Mouse (Mus musculus) myocyte (in vitro differentiated cells): ENCODE results near the gene Bpifb1. TPM values are rescaled to one million over a fixed set of nuclear protein-coding genes. Genes with fewer than 3 reads are reported as not detected.

Source experiments
- H3K27me3 ChIP-seq: one replicate; pipeline ENCODE4 v1.6.1; 2011; ENCODE audit not compliant: control insufficient read depth, insufficient read depth, insufficient read length
- H3K36me3 ChIP-seq: one replicate; pipeline ENCODE4 v1.6.1; 2011; ENCODE audit not compliant: control insufficient read depth, insufficient read depth
- H3K4me2 ChIP-seq: one replicate; pipeline ENCODE4 v1.6.1; 2011; ENCODE audit warnings: low read depth, control low read depth
- H3K4me3 ChIP-seq: one replicate; pipeline ENCODE4 v1.5.1; 2011; ENCODE audit warnings: mild to moderate bottlenecking, control low read depth, moderate library complexity
- H3K79me2 ChIP-seq: one replicate; pipeline ENCODE4 v1.6.1; 2011; ENCODE audit not compliant: control insufficient read depth, insufficient read depth
- H3ac ChIP-seq: one replicate; pipeline ENCODE4 v1.6.1; 2011; ENCODE audit not compliant: control insufficient read depth, insufficient read length
- CEBPB ChIP-seq: IDR thresholded peaks from 2 replicates; pipeline ENCODE4 v1.6.1; 2011; ENCODE audit warnings: mild to moderate bottlenecking, moderate library complexity; ENCODE audit not compliant: poor library complexity, insufficient read depth, severe bottlenecking
- E2F4 ChIP-seq: IDR thresholded peaks from one replicate; pipeline ENCODE4 v1.6.1; 2011; ENCODE audit warnings: mild to moderate bottlenecking, control low read depth, moderate library complexity; ENCODE audit not compliant: insufficient read depth
- MAX ChIP-seq: IDR thresholded peaks from one replicate; pipeline ENCODE4 v1.6.1; 2011; ENCODE audit warnings: low read depth, mild to moderate bottlenecking, control low read depth
- MYOD1 ChIP-seq, 3 experiments: IDR thresholded peaks; one replicate each; pipeline ENCODE4 v1.6.1; 2011; ENCODE audit warnings: control low read depth in 2 of 3, low read depth in 2 of 3, mild to moderate bottlenecking in 2 of 3, moderate library complexity in 1 of 3; ENCODE audit not compliant: insufficient read length in 2 of 3, control insufficient read depth in 1 of 3
- MYOG ChIP-seq, 3 experiments: IDR thresholded peaks; one replicate each; pipeline ENCODE4 v1.6.1; 2011; ENCODE audit warnings: control low read depth in 2 of 3, low read depth in 2 of 3, mild to moderate bottlenecking in 2 of 3; ENCODE audit not compliant: insufficient read length in 2 of 3, control insufficient read depth in 1 of 3, insufficient read depth in 1 of 3
- POLR2A ChIP-seq: IDR thresholded peaks from one replicate; pipeline ENCODE4 v1.6.1; 2011; ENCODE audit warnings: low read depth, mild to moderate bottlenecking, control low read depth, moderate library complexity; ENCODE audit not compliant: insufficient read length
- POLR2AphosphoS2 ChIP-seq: IDR thresholded peaks from one replicate; pipeline ENCODE4 v1.6.1; 2011; ENCODE audit warnings: low read depth, control low read depth; ENCODE audit not compliant: insufficient read length
- REST ChIP-seq: IDR thresholded peaks from one replicate; pipeline ENCODE4 v1.6.1; 2011; ENCODE audit warnings: mild to moderate bottlenecking, control low read depth, moderate library complexity; ENCODE audit not compliant: insufficient read depth, insufficient read length
- SRF ChIP-seq: IDR thresholded peaks from one replicate; pipeline ENCODE4 v1.6.1; 2011; ENCODE audit warnings: low read depth; ENCODE audit not compliant: control insufficient read depth, insufficient read length
- TCF12 ChIP-seq: IDR thresholded peaks from one replicate; pipeline ENCODE4 v1.6.1; 2011; ENCODE audit warnings: mild to moderate bottlenecking, control low read depth; ENCODE audit not compliant: poor library complexity, insufficient read depth, severe bottlenecking
- TCF3 ChIP-seq: IDR thresholded peaks from one replicate; pipeline ENCODE4 v1.6.1; 2011; ENCODE audit warnings: low read depth, control low read depth; ENCODE audit not compliant: insufficient read length
- USF1 ChIP-seq: IDR thresholded peaks from one replicate; pipeline ENCODE4 v1.6.1; 2011; ENCODE audit warnings: low read depth, mild to moderate bottlenecking, control low read depth, moderate library complexity
- polyA plus RNA-seq: library from polyadenylated mRNA; unstranded; fragments of >200 nt; fragmentation: generic; extraction: Trizol; gene quantifications from one replicate; pipeline ENCODE4 v1.2.1, GENCODE M21; 2012; ENCODE audit warnings: missing spikeins

The Bpifb1 gene
- polyA plus RNA-seq, 1 experiment = not detected

DNA sequence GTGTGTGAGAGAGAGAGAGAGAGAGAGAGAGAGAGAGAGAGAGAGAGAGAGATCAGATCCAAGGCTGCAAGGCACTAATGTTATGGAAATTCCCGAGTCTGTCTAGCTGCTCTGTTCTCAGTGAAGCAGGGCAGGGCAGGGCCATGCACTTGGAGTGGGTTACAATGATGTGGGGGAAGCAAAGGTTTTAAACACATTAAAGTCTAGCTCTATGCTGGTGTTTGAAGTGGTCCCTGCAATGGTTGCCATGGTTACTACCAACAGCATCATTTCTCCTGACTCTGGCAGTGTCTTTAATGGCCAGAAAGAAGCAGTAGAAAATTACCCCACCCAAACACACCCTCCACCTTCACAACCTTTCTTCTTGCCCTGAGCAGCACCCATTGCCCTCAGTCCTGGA lies 20.5 kb downstream of the Bpifb1 start:
- Histone ChIP-seq H3K79me2 (no peaks in the 10 kb centered on the region), H3K4me2 (no peak overlapping the region), H3K4me3 (no peak overlapping the region), H3ac (no peak overlapping the region), H3K36me3 (no peaks in the 10 kb centered on the region), H3K27me3 (peaks cover 7% of the 10 kb centered on the region)
- TF ChIP-seq MYOD1 (IDR thresholded peaks at IDR 0.05; ENCODE audit: control insufficient read depth in 1 of 3, insufficient read length in 2 of 3, low read depth in 2 of 3) (no peak), TCF12 (no peak), MAX (no peak), POLR2AphosphoS2 (no peak), REST (no peak), E2F4 (no peak), MYOG (IDR thresholded peaks at IDR 0.05; ENCODE audit: control insufficient read depth in 1 of 3, insufficient read depth in 1 of 3, insufficient read length in 2 of 3, low read depth in 2 of 3) (no peak), TCF3 (no peak), USF1 (no peak), CEBPB (no peak), SRF (no peak), POLR2A (no peak)

DNA sequence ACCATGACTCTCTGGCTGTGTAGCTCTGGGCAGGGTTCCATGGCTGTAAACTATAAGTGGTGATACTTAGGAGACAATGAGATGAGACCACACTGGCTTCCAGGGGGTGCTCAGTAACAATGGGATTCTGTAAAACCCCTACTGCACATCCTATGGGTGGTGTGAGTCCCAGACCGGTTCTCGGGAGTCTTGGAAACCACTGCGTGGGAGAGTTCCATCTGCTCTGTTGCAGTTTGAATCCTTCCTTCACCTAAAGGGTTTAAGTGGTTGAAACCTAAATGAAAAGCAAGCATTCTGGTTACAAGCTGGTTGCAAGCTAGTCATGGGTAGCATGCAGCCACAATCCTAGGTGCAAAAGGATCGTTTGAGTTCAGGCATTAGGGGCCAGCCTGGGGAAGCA lies 21.3 kb downstream of the Bpifb1 start:
- no peak overlapping the region for H3K4me2 ChIP-seq
- no peaks in the 10 kb centered on the region for H3K79me2 ChIP-seq
- peaks cover 7% of the 10 kb centered on the region for H3K27me3 ChIP-seq
- H3K36me3 ChIP-seq = no peaks in the 10 kb centered on the region
- H3K4me3 ChIP-seq = no peak overlapping the region
- no peak overlapping the region for H3ac ChIP-seq
- TF ChIP-seq MYOG (IDR thresholded peaks at IDR 0.05; ENCODE audit: control insufficient read depth in 1 of 3, insufficient read depth in 1 of 3, insufficient read length in 2 of 3, low read depth in 2 of 3) (no peak), TCF3 (no peak), POLR2AphosphoS2 (no peak), MYOD1 (IDR thresholded peaks at IDR 0.05; ENCODE audit: control insufficient read depth in 1 of 3, insufficient read length in 2 of 3, low read depth in 2 of 3) (no peak), SRF (no peak), CEBPB (no peak), REST (no peak), E2F4 (no peak), USF1 (no peak), MAX (no peak), TCF12 (no peak), POLR2A (no peak)

DNA sequence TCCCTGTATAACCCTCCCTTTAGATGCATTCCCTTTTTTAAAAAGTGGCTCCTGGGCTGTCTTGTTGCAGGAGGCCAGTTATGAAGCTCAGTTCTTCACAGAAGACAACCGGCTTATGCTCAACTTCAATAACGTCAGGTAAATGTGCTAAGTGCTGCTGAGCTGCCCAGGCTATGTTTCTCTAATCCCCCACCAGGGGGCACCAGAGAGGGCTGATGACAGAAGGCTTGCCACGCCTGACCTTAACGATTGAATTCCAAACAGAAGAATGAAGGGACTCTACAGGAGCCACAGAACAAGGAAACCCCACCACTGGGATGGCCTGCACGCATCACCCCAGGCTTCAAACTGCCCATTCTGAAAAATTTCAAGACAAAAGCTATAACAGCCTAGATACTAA lies 24.6 kb downstream of the Bpifb1 start:
- TF ChIP-seq CEBPB (no peak), TCF3 (no peak), MAX (no peak), REST (no peak), USF1 (no peak), POLR2A (no peak), TCF12 (no peak), SRF (no peak), MYOG (IDR thresholded peaks at IDR 0.05; ENCODE audit: control insufficient read depth in 1 of 3, insufficient read depth in 1 of 3, insufficient read length in 2 of 3, low read depth in 2 of 3) (no peak), POLR2AphosphoS2 (no peak), E2F4 (no peak), MYOD1 (IDR thresholded peaks at IDR 0.05; ENCODE audit: control insufficient read depth in 1 of 3, insufficient read length in 2 of 3, low read depth in 2 of 3) (no peak)

DNA sequence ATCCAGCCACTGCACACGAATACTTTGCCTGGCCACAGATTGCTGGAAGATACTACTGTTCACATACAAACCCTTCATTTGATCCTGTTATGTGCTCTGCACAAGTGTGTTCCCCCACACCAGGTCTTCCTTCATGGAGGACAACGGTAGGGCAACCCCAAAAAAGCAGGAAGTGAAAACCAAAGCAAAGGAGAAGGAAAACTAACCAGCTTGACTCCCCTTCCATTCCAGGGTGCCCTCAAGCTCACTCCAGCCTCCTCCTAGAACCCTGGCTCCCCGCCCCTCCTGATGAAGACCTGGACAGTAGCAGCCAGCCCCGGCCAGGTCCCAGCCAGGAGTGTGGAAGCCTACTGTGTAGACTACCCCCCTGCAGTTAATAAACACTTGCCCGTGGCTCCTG lies 29.3 kb downstream of the Bpifb1 start:
- H3K79me2 ChIP-seq = no peaks in the 10 kb centered on the region
- H3K4me2 ChIP-seq = no peak overlapping the region
- TF ChIP-seq POLR2AphosphoS2 (no peak), MYOD1 (IDR thresholded peaks at IDR 0.05; ENCODE audit: control insufficient read depth in 1 of 3, insufficient read length in 2 of 3, low read depth in 2 of 3) (no peak), MAX (no peak), E2F4 (no peak), REST (no peak), SRF (no peak)
- H3ac ChIP-seq = no peak overlapping the region
- H3K36me3 ChIP-seq = no peaks in the 10 kb centered on the region
- no peak overlapping the region for H3K4me3 ChIP-seq
- no peaks in the 10 kb centered on the region for H3K27me3 ChIP-seq

More for the DNA sequence above, 24.6 kb downstream of the Bpifb1 start:
- H3K4me2 ChIP-seq = no peak overlapping the region
- H3K79me2 ChIP-seq = no peaks in the 10 kb centered on the region
- H3K36me3 ChIP-seq = no peaks in the 10 kb centered on the region
- peaks cover 7% of the 10 kb centered on the region for H3K27me3 ChIP-seq
- no peak overlapping the region for H3K4me3 ChIP-seq
- H3ac ChIP-seq = no peak overlapping the region
